Mouse (Mus musculus): Measurements from ENCODE around the gene Yeats4.

DNA sequence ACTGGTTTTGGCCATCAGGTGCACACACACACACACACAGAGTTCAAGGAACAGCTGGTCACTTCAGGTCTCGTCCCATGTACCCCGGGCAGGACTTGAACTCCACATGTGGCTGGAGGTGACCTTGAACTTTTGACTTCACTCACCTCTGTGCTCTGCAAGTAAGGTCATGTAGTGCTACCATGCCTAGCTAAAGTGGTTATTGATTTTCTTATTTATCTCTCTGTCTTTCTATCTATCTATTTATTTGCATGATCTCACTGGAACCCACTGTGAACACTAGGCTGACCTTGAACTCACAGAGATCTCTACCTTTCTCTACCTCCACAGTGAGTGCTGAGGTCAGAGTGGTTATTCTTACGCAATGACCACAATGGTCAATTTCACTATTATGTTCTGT, 18.2 kb downstream of the Yeats4 start:
- TF ChIP-seq POLR2A (IDR thresholded peaks at IDR 0.05; ENCODE audit: borderline replicate concordance, extremely low read depth, low read depth, low read length) (no peak), CTCF (IDR thresholded peaks at IDR 0.05; ENCODE audit: insufficient read depth, low read length) (no peak)
